Mouse (Mus musculus) cerebellum, postnatal 14 days (tissue): Measurements from ENCODE around the gene Parp9.
A peak's percentile ranks its signal among the peaks of the same experiment; 100 is the strongest.
"Not testable (repeated sequence)": the region's sequence is repeated elsewhere in the genome, so short reads cannot be mapped to it uniquely, and the experiment has no call there.

Source experiments
- DNase-seq, 2 experiments: peaks; one replicate each; pipeline ENCODE4 v3.0.0; 2021; ENCODE audit warnings: mixed read lengths in 2 of 2

Parp9 gene

GRCm38 (mm10) chr16:35938211-35939151 is at the start of gene Parp9, which contains the start of gene Dtx3l:
Gene Parp9, plus strand, starts transcription at chr16:35938470.
Gene Dtx3l, minus strand, starts transcription at chr16:35939151.
- DNase-seq, result peak; percentile 36 to 37

DNA sequence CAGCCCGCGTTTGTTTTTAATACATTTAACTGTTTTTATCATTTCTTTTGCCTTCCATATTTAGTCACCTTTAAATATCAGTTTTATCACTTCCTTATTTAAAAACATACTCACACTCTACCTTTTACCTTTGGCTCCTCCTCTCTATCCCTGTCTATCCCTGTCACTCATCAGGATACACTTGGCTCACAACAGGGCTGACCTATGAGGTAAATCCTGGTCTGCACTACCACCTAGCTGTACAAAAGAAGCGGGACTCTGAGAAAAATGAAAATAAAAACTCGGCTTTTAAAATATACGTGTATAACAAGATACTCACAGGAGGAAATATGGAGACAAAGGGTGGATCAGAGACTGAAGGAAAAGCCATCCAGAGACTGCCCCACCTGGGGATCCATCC is 49.4 kb upstream of the Parp9 start:
- no peak for DNase-seq

- no peak for DNase-seq
Observed at GRCm38 (mm10) chr16:35890645-35891044, 47.6 kb upstream of the Parp9 start.

- not testable (repeated sequence) for DNase-seq
Observed at GRCm38 (mm10) chr16:35891603-35892002, 46.7 kb upstream of the Parp9 start.

DNA sequence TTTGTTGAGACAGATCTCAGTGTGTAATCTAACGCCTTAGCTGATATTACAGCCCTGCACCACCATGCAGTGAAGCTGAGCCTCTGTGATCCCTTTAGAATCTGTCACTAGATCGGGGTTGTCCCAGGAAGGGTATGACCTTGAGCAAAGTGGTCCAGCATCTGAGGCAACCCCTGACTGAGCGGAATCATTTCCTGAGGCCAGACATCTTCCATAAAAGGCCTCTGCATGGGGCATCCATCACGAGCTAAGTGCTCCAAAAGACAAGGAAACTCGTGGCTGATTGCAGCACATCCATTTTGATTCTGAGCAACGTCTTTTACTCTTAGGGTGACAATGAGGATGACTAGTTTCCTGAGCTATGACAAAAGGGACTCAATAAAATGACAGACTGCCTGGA is 43.3 kb upstream of the Parp9 start:
- no peak for DNase-seq

DNA sequence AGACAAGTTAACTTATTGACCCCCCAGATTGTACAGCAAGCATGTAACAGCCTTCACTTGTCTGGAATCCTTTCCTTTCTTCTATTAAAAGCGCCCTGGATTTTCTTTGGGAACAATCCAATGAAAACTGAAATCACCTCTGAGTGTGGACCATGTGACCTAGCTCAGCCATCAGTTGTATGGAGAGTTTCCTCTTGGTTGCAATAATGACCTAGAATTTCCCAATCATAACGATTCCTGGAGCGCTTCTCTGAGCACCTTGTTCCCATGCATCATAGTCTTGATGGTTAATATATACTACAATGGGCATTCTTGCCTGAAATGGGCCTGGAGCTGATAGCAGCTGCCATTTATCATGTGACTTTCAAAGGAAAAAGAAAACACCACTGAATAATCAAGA is 37.7 kb upstream of the Parp9 start:
- DNase-seq, result no peak

- no peak for DNase-seq
Observed at GRCm38 (mm10) chr16:35903014-35903640, 35.1 kb upstream of the Parp9 start.

DNA sequence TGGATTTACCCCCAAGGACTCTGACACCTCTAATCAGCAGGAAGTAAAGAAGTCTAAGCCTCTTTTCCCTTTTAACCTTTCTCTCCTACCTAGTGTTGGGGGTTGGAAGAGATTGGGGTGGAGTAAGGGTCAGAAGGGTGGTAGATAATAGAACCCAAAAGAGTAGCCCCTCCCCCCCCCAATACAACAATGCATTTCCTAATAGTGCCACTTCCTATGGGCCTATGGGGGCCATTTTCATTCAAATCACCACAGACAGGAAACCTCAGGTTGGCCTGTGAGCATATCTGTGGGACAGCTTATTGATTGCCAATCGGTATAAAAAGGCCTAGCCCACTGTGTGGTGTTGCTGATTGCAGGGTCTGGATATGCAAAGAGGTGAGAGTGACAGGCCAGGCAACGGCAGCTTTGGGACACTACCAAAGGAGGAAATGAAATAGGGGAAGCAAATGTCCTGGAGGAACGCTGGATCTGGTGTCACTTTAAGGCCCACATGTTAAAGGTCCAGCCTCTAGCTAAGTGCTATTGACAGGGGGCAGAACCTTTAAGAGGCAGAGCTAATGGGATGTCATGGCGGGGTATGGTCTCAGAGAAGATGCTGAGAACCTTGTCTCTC is 34.0 kb upstream of the Parp9 start:
- DNase-seq, result no peak

- no peak for DNase-seq
Observed at GRCm38 (mm10) chr16:35905355-35905754, 32.9 kb upstream of the Parp9 start.

DNA sequence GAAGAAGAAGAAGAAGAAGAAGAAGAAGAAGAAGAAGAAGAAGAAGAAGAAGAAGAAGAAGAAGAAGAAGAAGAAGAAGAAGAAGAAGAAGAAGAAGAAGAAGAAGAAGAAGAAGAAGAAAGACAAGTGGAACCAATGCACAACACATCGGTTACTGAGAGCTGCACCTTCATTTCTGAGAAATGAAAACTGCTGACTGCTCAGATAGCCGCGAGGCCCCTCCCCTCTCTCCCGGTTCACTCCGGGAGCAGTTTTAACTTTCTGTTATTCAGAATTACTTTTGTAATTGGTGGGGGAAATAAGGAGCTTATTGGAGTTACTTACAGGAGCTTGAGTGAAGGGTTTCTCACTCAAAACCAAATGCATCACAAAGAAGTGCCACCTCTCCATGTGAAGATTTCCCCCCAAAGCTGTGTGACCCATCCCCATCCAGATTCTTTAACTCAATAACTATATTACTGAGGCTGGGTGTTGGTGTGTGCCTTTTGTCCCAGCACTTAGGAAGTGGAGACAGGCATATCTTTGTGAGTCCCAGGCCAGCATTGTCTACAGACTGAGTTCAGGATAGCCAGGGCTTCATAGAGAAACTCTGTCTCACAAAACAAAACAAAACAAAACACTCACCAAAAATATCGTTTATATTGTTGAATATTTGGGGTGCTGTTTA is 32.3 kb upstream of the Parp9 start:
- no peak for DNase-seq

GRCm38 (mm10) chr16:35906887-35907286 is 31.4 kb upstream of the Parp9 start:
- DNase-seq, result no peak

DNA sequence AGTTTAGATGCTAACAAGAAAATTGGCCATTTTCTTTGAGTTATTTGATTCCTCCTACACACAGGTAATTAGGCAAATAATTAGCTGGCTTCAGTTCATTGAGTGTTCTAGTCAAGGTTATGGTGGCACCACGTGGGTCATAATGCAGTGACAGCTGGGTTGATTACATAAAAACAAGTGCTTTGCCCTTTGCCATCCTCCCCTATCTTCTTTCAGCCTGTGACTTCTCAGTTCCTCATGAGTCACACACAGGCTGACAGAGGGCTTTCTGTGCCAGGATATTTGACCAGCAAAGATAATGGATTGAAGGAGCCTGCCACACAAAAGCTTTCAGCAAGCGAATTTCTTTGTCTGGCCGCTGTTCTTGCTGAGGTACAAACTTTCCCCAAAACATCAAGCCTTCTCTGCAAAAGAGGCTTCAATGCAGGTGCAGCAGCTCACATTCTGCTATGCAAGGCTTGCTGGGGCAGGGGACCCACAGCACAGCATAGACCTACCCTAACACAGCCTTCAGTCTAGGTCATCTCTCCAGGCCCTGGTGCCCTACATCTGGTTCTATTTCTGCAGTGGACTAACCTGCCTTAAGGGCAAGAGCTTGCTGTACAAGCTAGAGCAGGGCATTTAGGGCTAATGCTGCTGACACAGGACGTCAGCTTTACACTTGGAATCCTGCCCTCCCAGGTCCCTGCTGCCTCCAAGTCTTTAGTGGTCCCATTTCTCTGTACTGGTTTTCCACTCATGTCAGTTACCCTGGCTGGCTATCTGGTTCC is 30.7 kb upstream of the Parp9 start:
- DNase-seq, result peak in 1 of 2 experiments; percentile 6

- DNase-seq, result no peak
Observed at GRCm38 (mm10) chr16:35911449-35911848, 26.8 kb upstream of the Parp9 start.

DNA sequence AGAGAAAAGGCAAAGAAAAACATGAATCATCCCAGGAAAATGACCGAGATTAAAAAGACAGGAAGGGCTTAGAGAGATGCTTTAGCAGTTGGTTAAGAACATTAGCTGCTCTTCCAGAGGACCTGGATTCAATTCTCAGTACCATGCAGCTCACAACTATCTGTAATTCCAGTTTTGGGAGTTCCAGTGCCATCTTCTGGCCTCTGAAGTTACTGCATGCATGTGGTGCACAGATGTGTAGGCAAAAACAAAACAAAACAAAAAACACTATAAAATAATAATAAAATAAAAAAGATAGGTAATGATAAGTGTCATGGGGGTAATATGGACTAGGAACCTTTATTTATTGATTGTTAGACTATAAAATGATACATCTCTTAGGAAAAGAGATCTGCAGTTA is 24.7 kb upstream of the Parp9 start:
- peak in 1 of 2 experiments; percentile 4 for DNase-seq

DNA sequence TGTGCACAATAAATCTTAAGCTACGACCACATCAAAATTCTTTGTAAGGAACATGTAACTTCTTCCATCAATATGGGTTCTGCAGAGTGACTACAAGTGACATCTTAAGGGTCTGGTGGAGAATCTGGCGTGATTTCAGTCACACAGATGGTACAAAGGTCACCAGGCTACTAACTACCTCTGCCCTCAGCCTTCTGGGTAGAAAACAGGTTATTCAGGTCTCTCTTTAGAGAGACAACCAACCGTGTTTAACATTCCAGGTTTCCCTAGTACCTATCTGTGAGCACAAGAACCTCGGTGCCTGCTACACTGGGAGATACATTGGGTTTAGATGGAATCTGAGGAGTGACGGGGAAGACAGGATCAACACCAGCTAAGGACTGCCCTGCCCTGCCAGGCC is 24.0 kb upstream of the Parp9 start:
- DNase-seq, result no peak

DNA sequence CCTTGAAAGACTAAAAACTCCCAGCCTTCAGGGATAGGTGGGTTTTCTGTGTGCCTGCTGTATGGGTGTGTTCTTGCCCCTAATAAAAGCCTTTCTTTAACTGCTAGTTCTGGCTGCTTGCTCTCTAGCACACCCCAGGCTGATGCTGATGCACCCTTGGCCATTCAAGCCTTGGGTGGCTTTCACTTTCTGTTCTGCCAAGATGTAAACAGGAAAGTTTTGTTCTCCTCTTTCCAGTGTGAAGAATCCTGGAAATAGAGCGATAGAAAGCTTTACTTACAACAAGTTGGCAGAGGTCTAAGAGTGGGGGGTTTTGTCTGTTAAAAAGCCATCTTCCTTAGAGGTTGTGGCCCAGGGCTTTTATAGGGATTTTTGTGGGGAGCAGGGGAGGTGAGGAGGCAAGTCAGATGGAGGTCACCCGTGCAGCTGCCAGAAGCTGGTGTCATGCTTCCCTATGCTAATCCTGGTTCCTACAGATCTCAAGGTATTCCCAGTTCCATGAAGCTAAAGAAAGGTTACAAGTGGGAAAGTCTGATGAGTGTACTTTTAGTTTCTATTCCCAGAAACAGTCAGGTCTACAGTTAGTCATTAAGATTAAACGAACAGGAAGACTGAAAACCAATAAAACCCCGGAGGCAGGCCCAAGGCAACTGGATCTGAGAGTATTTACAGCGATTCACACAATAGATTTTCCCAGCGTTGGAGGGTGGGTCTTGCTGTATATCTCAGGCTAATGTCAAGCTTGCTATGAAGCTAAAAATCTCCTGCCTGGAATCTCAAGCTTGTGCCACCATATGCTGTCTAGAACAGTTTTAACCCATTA is 19.3 kb upstream of the Parp9 start:
- DNase-seq, result no peak

DNA sequence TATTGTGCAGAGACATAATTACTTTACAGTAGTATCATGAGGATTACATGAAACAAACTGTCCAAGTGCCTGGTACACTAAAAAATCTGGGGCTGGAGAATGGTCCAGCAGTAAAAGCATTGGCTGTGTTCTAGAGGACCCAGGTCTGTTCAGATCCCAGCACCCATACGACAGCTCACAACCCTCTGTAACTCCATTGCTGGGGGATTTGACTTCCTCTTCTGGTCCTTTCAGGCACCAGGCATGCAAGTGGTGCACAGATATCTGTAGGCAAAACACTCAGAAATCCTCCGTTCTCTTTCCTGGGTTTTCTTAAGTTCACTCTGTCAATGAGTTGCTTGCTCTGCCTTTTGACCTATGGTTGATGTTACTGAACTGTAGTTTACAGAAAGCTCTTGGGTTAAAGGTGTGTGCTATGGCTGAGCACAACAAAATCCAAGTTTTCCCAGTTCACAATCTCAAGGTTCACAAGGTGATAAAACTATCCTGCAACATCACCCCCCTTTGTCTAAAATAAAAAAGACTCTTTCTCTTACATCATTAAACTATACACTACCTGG is 16.5 kb upstream of the Parp9 start:
- DNase-seq, result no peak

DNA sequence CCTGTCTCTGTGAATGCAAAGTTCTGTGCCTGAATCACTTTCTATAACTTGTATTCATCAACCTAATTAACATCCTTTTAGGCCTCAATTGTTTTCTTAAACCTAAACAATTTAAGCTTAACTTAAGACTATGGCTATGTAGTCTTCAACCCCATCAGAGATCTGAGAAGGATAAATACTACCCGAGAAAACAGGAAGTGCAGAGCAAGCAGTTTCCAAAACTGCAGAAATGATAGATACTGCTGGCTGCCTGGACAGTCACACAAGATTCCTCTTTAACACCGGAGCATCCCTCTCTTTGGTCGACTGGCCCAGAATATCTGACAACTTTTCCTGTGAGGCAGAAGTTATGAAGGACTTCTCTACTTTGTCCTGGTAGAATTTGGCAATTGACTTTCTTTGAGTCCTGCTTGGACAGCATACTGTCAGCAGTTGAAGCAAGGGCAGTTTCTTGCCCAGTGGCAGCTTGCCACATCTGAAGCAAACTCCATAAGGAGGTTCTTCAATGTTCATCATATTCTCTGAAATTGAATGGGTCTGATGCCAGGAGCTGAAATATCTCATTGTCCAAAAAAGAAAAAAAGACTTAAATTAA is 15.9 kb upstream of the Parp9 start:
- DNase-seq, result no peak

GRCm38 (mm10) chr16:35923546-35924198 is 14.6 kb upstream of the Parp9 start:
- no peak for DNase-seq

GRCm38 (mm10) chr16:35924341-35924740 is 13.9 kb upstream of the Parp9 start:
- no peak for DNase-seq
